Mouse (Mus musculus): ENCODE data around the gene Cpsf4. TPM values are rescaled to one million over a fixed set of nuclear protein-coding genes. Genes with fewer than 3 reads are reported as not detected.

Cpsf4 gene
- polyA plus RNA-seq, 1 experiment from 2014 or later, result 70.5 TPM

Other genes starting within 250 kb of the Cpsf4 start
- 14.7 and 17.5 TPM in 2 replicates for gene Smurf1, start 201.4 kb upstream of the Cpsf4 start, polyA plus RNA-seq (2016; fragmentation: Nextera tagmentation; extraction: Ambion mirVana)
- gene Gm4871, start 134.5 kb upstream of the Cpsf4 start, polyA plus RNA-seq (2016; fragmentation: Nextera tagmentation; extraction: Ambion mirVana), result 0.13 TPM in 1 of 2 replicates, not detected in the other
- not detected in 2 replicates for gene 1700018F24Rik, start 124.2 kb upstream of the Cpsf4 start, polyA plus RNA-seq (2016; fragmentation: Nextera tagmentation; extraction: Ambion mirVana)
- 145 and 159 TPM in 2 replicates for gene Arpc1a, start 83.4 kb upstream of the Cpsf4 start, polyA plus RNA-seq (2016; fragmentation: Nextera tagmentation; extraction: Ambion mirVana)
- not detected in 2 replicates for gene Kpna7, start 83.2 kb upstream of the Cpsf4 start, polyA plus RNA-seq (2016; fragmentation: Nextera tagmentation; extraction: Ambion mirVana)
- gene Arpc1b, start 53.0 kb upstream of the Cpsf4 start, polyA plus RNA-seq (2016; fragmentation: Nextera tagmentation; extraction: Ambion mirVana), result 107 and 126 TPM in 2 replicates
- 130 and 135 TPM in 2 replicates for gene Pdap1, start 27.0 kb upstream of the Cpsf4 start, polyA plus RNA-seq (2016; fragmentation: Nextera tagmentation; extraction: Ambion mirVana)
- gene Bud31, start 26.9 kb upstream of the Cpsf4 start, polyA plus RNA-seq (2016; fragmentation: Nextera tagmentation; extraction: Ambion mirVana), result 244 and 266 TPM in 2 replicates
- gene Ptcd1, start 105 bp upstream of the Cpsf4 start, polyA plus RNA-seq (2016; fragmentation: Nextera tagmentation; extraction: Ambion mirVana), result 19.6 and 21.9 TPM in 2 replicates
- 542 and 582 TPM in 2 replicates for gene Atp5j2, start 24.8 kb downstream of the Cpsf4 start, polyA plus RNA-seq (2016; fragmentation: Nextera tagmentation; extraction: Ambion mirVana)
- gene Zkscan14, start 34.7 kb downstream of the Cpsf4 start, polyA plus RNA-seq (2016; fragmentation: Nextera tagmentation; extraction: Ambion mirVana), result 7.8 and 9.2 TPM in 2 replicates
- gene Zkscan5, start 37.3 kb downstream of the Cpsf4 start, polyA plus RNA-seq (2016; fragmentation: Nextera tagmentation; extraction: Ambion mirVana), result 15.2 and 17.2 TPM in 2 replicates
- gene Zfp655, start 64.5 kb downstream of the Cpsf4 start, polyA plus RNA-seq (2016; fragmentation: Nextera tagmentation; extraction: Ambion mirVana), result 32.0 and 32.7 TPM in 2 replicates
- 0.25 and 0.95 TPM in 2 replicates for gene Zscan25, start 113.3 kb downstream of the Cpsf4 start, polyA plus RNA-seq (2016; fragmentation: Nextera tagmentation; extraction: Ambion mirVana)
- not detected in 2 replicates for gene Cyp3a57, start 178.1 kb downstream of the Cpsf4 start, polyA plus RNA-seq (2016; fragmentation: Nextera tagmentation; extraction: Ambion mirVana)

Measured in hindbrain, embryonic 10.5 days (tissue).